ENCODE assay signal across 31 mouse cellular contexts in the genomic region with DNA sequence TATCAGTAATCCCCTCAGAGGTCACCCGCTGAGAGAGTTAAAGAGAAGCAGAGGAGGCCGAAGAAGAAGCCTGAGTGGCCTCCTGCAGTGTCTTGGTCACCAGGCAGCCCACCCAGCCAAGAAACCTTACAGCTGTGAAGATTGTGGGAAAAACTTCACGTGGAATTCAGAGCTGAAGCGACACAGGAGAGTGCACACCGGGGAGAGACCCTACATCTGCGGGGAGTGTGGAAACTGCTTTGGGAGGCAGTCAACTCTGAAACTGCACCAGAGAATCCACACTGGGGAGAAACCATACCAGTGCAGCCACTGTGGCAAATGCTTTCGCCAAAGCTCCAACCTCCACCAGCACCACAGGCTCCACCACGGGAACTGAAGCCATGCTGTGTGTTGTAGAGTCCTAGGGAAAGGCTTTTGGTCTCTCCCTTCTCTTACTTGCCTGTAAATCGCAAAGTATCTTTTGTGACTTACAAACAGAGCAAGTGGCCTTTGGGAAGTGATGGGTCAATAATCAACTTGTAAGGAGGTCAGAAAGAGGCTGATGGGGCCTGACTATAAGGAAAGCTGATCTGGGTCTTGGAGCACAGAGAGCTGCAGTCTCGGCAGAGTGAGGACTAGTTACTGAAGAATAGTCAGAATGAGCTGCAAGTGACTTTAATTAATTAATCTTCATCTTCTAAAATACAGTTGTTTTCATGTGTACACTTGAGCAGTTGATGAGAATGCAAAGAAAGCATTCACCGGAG. TPM values are rescaled to one million over a fixed set of nuclear protein-coding genes. Genes with fewer than 3 reads are reported as not detected.
"Had no signal": no experiment of that assay in that cellular context is flagged by ENCODE, and none has a peak within 500 bp of the region (broad histone marks: within the 10 kb centered on the region; RNA-seq: fewer than 3 reads in every experiment).

No protein-coding gene starts in this region.

- H3K27me3 ChIP-seq: heart, embryonic 13.5 days; heart, embryonic 15.5 days; hindbrain, embryonic 13.5 days; hindbrain, embryonic 15.5 days; limb, embryonic 13.5 days; limb, embryonic 15.5 days; liver, embryonic 12.5 days had no signal

- H3K4me2 ChIP-seq: heart, embryonic 13.5 days; heart, embryonic 15.5 days; hindbrain, embryonic 13.5 days; hindbrain, embryonic 15.5 days; limb, embryonic 13.5 days; limb, embryonic 15.5 days; liver, embryonic 12.5 days had no signal

- DNase-seq: gastrocnemius, postnatal 14 days; gastrocnemius, postnatal 36 days; heart, adult 18-20 months; heart, postnatal 14 days; heart, postnatal 36 days; kidney, adult 11 months; kidney, adult 9 months; kidney, postnatal 36 days; layer of hippocampus, adult 9-11 months; layer of hippocampus, postnatal 36 days; left cerebral cortex, postnatal 4 days; lung, adult 18-20 months had no signal

- ATAC-seq: hindbrain, postnatal 0 days; intestine, embryonic 16.5 days; liver, embryonic 12.5 days had no signal

- H3K4me1 ChIP-seq: heart, embryonic 10.5 days; heart, embryonic 13.5 days; heart, embryonic 15.5 days; hindbrain, embryonic 13.5 days; hindbrain, embryonic 15.5 days; limb, embryonic 13.5 days; limb, embryonic 15.5 days had no signal

- H3K9me3 ChIP-seq: heart, embryonic 10.5 days; heart, embryonic 13.5 days; heart, embryonic 15.5 days; hindbrain, embryonic 13.5 days; hindbrain, embryonic 15.5 days; limb, embryonic 13.5 days; limb, embryonic 15.5 days; liver, embryonic 12.5 days had no signal

- H3K27ac ChIP-seq: heart, embryonic 10.5 days; heart, embryonic 13.5 days; heart, embryonic 15.5 days; hindbrain, embryonic 13.5 days; hindbrain, embryonic 15.5 days; hindbrain, postnatal 0 days; limb, embryonic 13.5 days; limb, embryonic 15.5 days; liver, embryonic 12.5 days; liver, embryonic 14.5 days had no signal

- H3K36me3 ChIP-seq: heart, embryonic 10.5 days; heart, embryonic 13.5 days; heart, embryonic 15.5 days; liver, embryonic 12.5 days had no signal

- H3K9ac ChIP-seq: heart, embryonic 13.5 days; heart, embryonic 15.5 days; hindbrain, embryonic 13.5 days; hindbrain, embryonic 15.5 days; limb, embryonic 13.5 days; limb, embryonic 15.5 days; liver, embryonic 12.5 days; liver, embryonic 14.5 days had no signal

- H3K4me3 ChIP-seq: heart, embryonic 10.5 days; heart, embryonic 13.5 days; heart, embryonic 15.5 days; hindbrain, embryonic 13.5 days; hindbrain, embryonic 15.5 days; limb, embryonic 13.5 days; limb, embryonic 15.5 days; liver, embryonic 12.5 days had no signal

RNA-seq across cellular contexts. Expression of gene Olfr15, which starts 23.9 kb away (rescaled TPM):
- polyA plus RNA-seq: gonadal fat pad, adult 2 months; heart, embryonic 10.5 days; heart, embryonic 13.5 days; heart, embryonic 15.5 days; heart, postnatal 0 days; hindbrain, embryonic 11.5 days; hindbrain, embryonic 13.5 days; hindbrain, embryonic 15.5 days; hindbrain, postnatal 0 days; intestine, embryonic 14.5 days; intestine, embryonic 16.5 days; large intestine, adult 2 months; limb, embryonic 11.5 days; limb, embryonic 13.5 days; limb, embryonic 15.5 days; liver, adult 2 months; liver, embryonic 12.5 days; liver, embryonic 14.5 days; liver, embryonic 16.5 days had no signal

RNA-seq across cellular contexts. Expression of gene Gm20695, which starts 29.8 kb away (rescaled TPM):
- polyA plus RNA-seq: large intestine, adult 2 months had no signal
